In the genomic region with DNA sequence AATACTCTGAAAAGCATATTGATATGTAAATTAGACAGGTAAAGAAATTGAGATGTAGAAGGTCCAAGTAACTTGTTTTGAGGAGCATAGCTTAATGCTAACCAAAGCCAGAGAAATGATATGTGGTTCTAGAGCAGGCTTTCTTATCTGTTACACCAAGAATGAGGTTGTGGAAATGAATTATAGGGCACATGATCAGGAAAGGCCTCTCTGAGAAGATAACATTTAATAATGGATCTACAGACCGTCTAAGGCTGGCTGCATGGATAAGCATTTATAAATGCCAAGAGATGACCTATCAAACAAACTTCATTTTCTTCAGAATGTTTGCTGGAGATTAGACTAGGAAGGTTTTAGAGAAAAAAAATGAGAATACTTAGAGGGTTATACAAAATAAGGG, we compare ENCODE assay signal across 32 mouse cellular contexts. TPM values are rescaled to one million over a fixed set of nuclear protein-coding genes. Genes with fewer than 3 reads are reported as not detected.
"Had no signal": no experiment of that assay in that cellular context is flagged by ENCODE, and none has a peak within 500 bp of the region (broad histone marks: within the 10 kb centered on the region; RNA-seq: fewer than 3 reads in every experiment).

No protein-coding gene starts in this region.

- H3K4me1 ChIP-seq: limb, embryonic 10.5 days; limb, embryonic 12.5 days; limb, embryonic 13.5 days; limb, embryonic 15.5 days; liver, embryonic 12.5 days; liver, embryonic 13.5 days; liver, embryonic 15.5 days; lung, embryonic 15.5 days; megakaryocyte, embryonic 14.5 days; midbrain, embryonic 10.5 days; midbrain, embryonic 12.5 days; midbrain, embryonic 13.5 days; midbrain, embryonic 15.5 days had no signal

- H3K9ac ChIP-seq: limb, embryonic 12.5 days; limb, embryonic 13.5 days; limb, embryonic 15.5 days; liver, embryonic 12.5 days; liver, embryonic 13.5 days; liver, embryonic 14.5 days; liver, embryonic 15.5 days; liver, postnatal 0 days; lung, embryonic 14.5 days; lung, embryonic 15.5 days; midbrain, embryonic 12.5 days; midbrain, embryonic 13.5 days; midbrain, embryonic 15.5 days had no signal

- DNase-seq: left cerebral cortex, postnatal 4 days; liver; liver, embryonic 13.5 days; liver, postnatal 0 days; lung, adult 18-20 months; lung, adult 2 months; lung, embryonic 14.5 days; lung, postnatal 10 days; lung, postnatal 14 days; lung, postnatal 36 days; lung, postnatal 4 days; midbrain, embryonic 14.5 days had no signal

- H3K36me3 ChIP-seq: limb, embryonic 10.5 days; limb, embryonic 12.5 days; limb, embryonic 13.5 days; limb, embryonic 15.5 days; liver, embryonic 12.5 days; liver, embryonic 13.5 days; liver, embryonic 15.5 days; lung, embryonic 15.5 days; midbrain, embryonic 10.5 days; midbrain, embryonic 12.5 days; midbrain, embryonic 13.5 days; midbrain, embryonic 15.5 days had no signal

- H3K27ac ChIP-seq: limb, embryonic 10.5 days; limb, embryonic 12.5 days; limb, embryonic 13.5 days; limb, embryonic 15.5 days; liver, embryonic 12.5 days; liver, embryonic 13.5 days; liver, embryonic 14.5 days; liver, embryonic 15.5 days; lung, embryonic 15.5 days; macrophage; midbrain, embryonic 10.5 days; midbrain, embryonic 12.5 days; midbrain, embryonic 13.5 days; midbrain, embryonic 15.5 days had no signal

- H3K9me3 ChIP-seq: limb, embryonic 10.5 days; limb, embryonic 12.5 days; limb, embryonic 13.5 days; limb, embryonic 15.5 days; liver, embryonic 12.5 days; liver, embryonic 13.5 days; liver, embryonic 15.5 days; lung, embryonic 15.5 days; megakaryocyte, embryonic 14.5 days; midbrain, embryonic 10.5 days; midbrain, embryonic 12.5 days; midbrain, embryonic 13.5 days; midbrain, embryonic 15.5 days had no signal

- H3K4me3 ChIP-seq: limb, embryonic 10.5 days; limb, embryonic 12.5 days; limb, embryonic 13.5 days; limb, embryonic 15.5 days; liver, embryonic 12.5 days; liver, embryonic 13.5 days; liver, embryonic 15.5 days; lung, embryonic 15.5 days; megakaryocyte, embryonic 14.5 days; midbrain, embryonic 10.5 days; midbrain, embryonic 12.5 days; midbrain, embryonic 13.5 days; midbrain, embryonic 15.5 days; myocyte had no signal

- H3K27me3 ChIP-seq: limb, embryonic 12.5 days; limb, embryonic 15.5 days; liver, embryonic 12.5 days; liver, embryonic 13.5 days; liver, embryonic 15.5 days; lung, embryonic 15.5 days; midbrain, embryonic 12.5 days; midbrain, embryonic 13.5 days; midbrain, embryonic 15.5 days had no signal

RNA-seq across cellular contexts. Expression of gene Pcdh19, which starts 14.1 kb away (rescaled TPM):
- total RNA-seq: megakaryocyte progenitor cell, adult 5-6 weeks; megakaryocyte, adult 5-6 weeks; megakaryocyte-erythroid progenitor cell, adult 5-6 weeks; monocyte, adult 5-6 weeks had no signal
- polyA plus RNA-seq: liver, adult 2 months; macrophage had no signal
